Mouse (Mus musculus): ENCODE results near the gene Rmnd5b. TPM values are rescaled to one million over a fixed set of nuclear protein-coding genes. Genes with fewer than 3 reads are reported as not detected.
"Not testable (repeated sequence)": the region's sequence is repeated elsewhere in the genome, so short reads cannot be mapped to it uniquely, and the experiment has no call there.

The Rmnd5b gene
- polyA plus RNA-seq, 1 experiment from 2014 or later = 47.8 TPM

DNA sequence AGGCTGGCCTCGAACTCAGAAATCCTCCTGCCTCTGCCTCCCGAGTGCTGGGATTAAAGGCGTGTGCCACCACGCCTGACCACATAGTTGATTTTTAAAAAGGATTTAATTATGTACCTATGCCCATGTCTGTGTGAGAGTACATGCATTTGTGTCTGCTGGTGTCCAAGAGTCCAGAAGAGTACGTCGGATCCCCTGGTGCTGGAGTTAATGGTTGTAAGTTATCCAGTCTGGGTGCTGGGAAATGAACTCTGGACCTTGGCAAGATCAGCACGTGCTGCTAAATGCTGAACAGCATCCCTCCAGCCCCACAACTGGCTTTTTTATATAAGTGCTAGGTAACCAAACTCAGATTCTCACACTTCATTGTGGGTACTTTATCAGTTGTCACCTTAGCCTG lies 35.1 kb upstream of the Rmnd5b start:
- Histone ChIP-seq H3K27ac (ENCODE audit: low read depth, low read length) (no peak overlapping the region), H3K4me3 (ENCODE audit: low read depth, low read length) (no peak overlapping the region), H3K36me3 (ENCODE audit: control insufficient read depth, insufficient read depth, low read length) (no peaks in the 10 kb centered on the region), H3K4me2 (no peak overlapping the region), H3K27me3 (replicated peaks; ENCODE audit: control insufficient read depth, insufficient read depth, low read length) (no peaks in the 10 kb centered on the region), H3K4me1 (replicated peaks; ENCODE audit: control insufficient read depth, insufficient read depth, low read length) (no peaks in the 10 kb centered on the region), H3K9me3 (ENCODE audit: control insufficient read depth, low read length) (no peaks in the 10 kb centered on the region), H3K9ac (ENCODE audit: low read depth, low read length) (no peak overlapping the region)
- DNase-seq (ENCODE audit: low spot score) = no peak
- 90% methylated on average over 7 of the region's 7 CpGs for WGBS
- no peak for ATAC-seq (replicated peaks; ENCODE audit: low FRiP score)

DNA sequence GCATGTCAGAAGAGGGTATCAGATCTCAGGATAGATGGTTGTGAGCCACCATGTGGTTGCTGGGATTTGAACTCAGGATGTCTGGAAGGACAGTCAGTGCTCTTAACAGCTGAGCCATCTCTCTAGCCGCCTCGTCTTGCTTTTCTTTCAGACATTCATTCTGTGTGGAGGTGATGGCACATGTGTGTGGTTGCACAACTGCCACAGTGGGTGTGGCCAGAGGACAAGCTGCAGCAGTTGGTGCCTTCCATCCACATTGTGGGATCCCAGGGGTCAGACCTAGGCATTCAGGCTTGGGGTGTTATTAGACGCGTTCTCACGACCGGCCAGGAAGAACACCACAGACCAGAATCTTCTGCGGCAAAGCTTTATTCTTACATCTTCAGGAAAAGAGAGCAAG lies 29.1 kb upstream of the Rmnd5b start:
- 92% methylated on average over 7 of the region's 7 CpGs for WGBS
- not testable (repeated sequence) for H3K4me1 ChIP-seq (replicated peaks; ENCODE audit: control insufficient read depth, insufficient read depth, low read length); ATAC-seq (replicated peaks; ENCODE audit: low FRiP score); H3K27ac ChIP-seq (ENCODE audit: low read depth, low read length); H3K36me3 ChIP-seq (ENCODE audit: control insufficient read depth, insufficient read depth, low read length); DNase-seq (ENCODE audit: low spot score); H3K9ac ChIP-seq (ENCODE audit: low read depth, low read length); H3K9me3 ChIP-seq (ENCODE audit: control insufficient read depth, low read length); H3K4me3 ChIP-seq (ENCODE audit: low read depth, low read length); H3K4me2 ChIP-seq; H3K27me3 ChIP-seq (replicated peaks; ENCODE audit: control insufficient read depth, insufficient read depth, low read length)

DNA sequence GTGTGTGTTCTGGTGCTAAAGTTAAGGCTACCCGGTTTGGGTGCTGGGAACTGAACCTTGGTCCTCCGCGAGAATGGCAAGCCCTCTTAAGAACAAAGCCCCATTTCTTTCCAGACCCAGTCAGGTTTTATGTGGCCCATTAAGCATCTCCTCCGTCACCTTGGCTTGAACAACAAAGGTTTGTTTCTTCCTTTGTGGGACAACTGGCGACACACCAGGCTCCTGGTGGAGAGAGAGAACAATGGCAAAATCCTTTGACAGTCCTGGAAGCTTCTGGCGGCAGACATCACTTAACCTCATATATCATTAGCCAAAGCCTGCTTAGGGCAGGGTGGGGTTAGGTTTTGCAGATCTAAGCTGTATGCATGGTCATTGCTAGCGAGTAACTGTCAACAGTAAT lies 26.9 kb upstream of the Rmnd5b start:
- DNase-seq (ENCODE audit: low spot score) = no peak
- Histone ChIP-seq H3K9ac (ENCODE audit: low read depth, low read length) (no peak overlapping the region), H3K36me3 (ENCODE audit: control insufficient read depth, insufficient read depth, low read length) (no peaks in the 10 kb centered on the region), H3K27ac (ENCODE audit: low read depth, low read length) (no peak overlapping the region), H3K4me2 (no peak overlapping the region), H3K4me3 (ENCODE audit: low read depth, low read length) (no peak overlapping the region), H3K27me3 (replicated peaks; ENCODE audit: control insufficient read depth, insufficient read depth, low read length) (no peaks in the 10 kb centered on the region), H3K4me1 (replicated peaks; ENCODE audit: control insufficient read depth, insufficient read depth, low read length) (no peaks in the 10 kb centered on the region), H3K9me3 (ENCODE audit: control insufficient read depth, low read length) (no peaks in the 10 kb centered on the region)
- no peak for ATAC-seq (replicated peaks; ENCODE audit: low FRiP score)
- WGBS = 77% methylated on average over 7 of the region's 7 CpGs

DNA sequence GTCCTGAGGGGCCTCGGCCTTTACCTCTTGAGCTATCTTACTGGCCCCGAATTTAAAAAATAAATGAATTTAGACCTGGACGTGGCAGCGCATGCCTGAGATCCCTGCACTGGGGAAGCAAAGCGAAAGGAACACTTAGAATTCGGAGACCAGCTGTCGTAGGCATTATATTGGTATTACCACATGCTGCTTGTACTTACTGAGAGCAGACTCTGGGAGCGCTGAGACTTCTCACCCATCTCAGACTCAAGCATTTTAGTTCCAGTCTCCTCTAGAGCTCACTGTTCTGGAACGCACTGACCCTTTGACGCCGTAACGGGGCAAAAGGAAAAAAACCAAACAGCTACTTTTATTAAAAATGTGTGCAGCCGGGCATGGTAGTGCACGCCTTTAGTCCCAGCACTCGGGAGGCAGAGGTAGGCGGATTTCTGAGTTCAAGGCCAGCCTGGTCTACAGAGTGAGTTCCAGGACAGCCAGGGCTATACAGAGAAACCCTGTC lies 26.2 kb upstream of the Rmnd5b start:
- Histone ChIP-seq H3K4me3 (ENCODE audit: low read depth, low read length) (no peak overlapping the region), H3K9ac (ENCODE audit: low read depth, low read length) (no peak overlapping the region), H3K27me3 (replicated peaks; ENCODE audit: control insufficient read depth, insufficient read depth, low read length) (no peaks in the 10 kb centered on the region), H3K4me1 (replicated peaks; ENCODE audit: control insufficient read depth, insufficient read depth, low read length) (no peaks in the 10 kb centered on the region), H3K27ac (ENCODE audit: low read depth, low read length) (no peak overlapping the region), H3K9me3 (ENCODE audit: control insufficient read depth, low read length) (no peaks in the 10 kb centered on the region), H3K36me3 (ENCODE audit: control insufficient read depth, insufficient read depth, low read length) (no peaks in the 10 kb centered on the region), H3K4me2 (no peak overlapping the region)
- 85% methylated on average over 16 of the region's 16 CpGs for WGBS
- no peak for ATAC-seq (replicated peaks; ENCODE audit: low FRiP score)
- no peak for DNase-seq (ENCODE audit: low spot score)

DNA sequence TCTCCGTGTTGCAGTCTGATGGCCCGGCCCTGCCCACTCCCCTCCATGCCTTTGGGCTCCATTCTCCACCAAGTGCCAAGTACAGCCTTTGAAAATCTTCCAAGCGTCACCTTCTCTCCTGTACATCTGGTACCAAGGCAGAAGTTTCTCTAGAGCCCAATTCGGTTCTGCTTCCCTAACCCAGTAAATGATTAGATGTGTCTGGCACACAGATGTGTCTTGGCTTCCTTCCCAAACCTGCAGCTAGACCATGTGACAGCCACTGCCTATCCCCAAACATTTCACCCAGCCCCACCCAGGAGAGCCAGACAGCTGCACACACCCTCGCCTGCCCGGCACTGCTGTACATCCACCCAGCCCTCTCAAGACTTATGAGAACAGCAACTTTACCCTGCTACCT lies 23.0 kb upstream of the Rmnd5b start:
- ATAC-seq (replicated peaks; ENCODE audit: low FRiP score) = no peak
- Histone ChIP-seq H3K27me3 (replicated peaks; ENCODE audit: control insufficient read depth, insufficient read depth, low read length) (no peaks in the 10 kb centered on the region), H3K4me2 (no peak overlapping the region), H3K4me1 (replicated peaks; ENCODE audit: control insufficient read depth, insufficient read depth, low read length) (no peaks in the 10 kb centered on the region), H3K27ac (ENCODE audit: low read depth, low read length) (no peak overlapping the region), H3K4me3 (ENCODE audit: low read depth, low read length) (no peak overlapping the region), H3K9me3 (ENCODE audit: control insufficient read depth, low read length) (no peaks in the 10 kb centered on the region), H3K36me3 (ENCODE audit: control insufficient read depth, insufficient read depth, low read length) (no peaks in the 10 kb centered on the region), H3K9ac (ENCODE audit: low read depth, low read length) (no peak overlapping the region)
- DNase-seq (ENCODE audit: low spot score) = no peak
- 66% methylated on average over 6 of the region's 6 CpGs for WGBS

DNA sequence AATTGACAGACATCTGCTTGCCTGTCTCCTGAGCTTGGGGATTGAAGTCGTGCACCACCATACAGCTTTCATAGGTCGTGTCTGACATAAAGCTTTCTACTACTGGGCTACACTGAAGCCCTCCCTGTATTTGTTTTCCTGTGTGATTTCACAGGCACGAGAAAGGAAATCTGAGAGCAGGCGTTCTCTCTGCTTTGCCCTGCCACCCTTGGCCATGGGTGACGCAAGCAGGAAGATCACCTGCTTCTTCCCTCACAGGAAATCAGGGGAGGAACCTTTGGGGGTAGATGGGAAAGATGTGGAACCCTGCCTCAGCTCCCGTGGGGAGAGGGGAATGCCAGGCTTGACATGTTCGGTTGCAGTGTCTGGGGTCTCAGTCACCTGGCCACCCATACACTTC lies 22.6 kb upstream of the Rmnd5b start:
- Histone ChIP-seq H3K4me2 (no peak overlapping the region), H3K9ac (ENCODE audit: low read depth, low read length) (no peak overlapping the region), H3K27ac (ENCODE audit: low read depth, low read length) (no peak overlapping the region), H3K9me3 (ENCODE audit: control insufficient read depth, low read length) (no peaks in the 10 kb centered on the region), H3K36me3 (ENCODE audit: control insufficient read depth, insufficient read depth, low read length) (no peaks in the 10 kb centered on the region), H3K27me3 (replicated peaks; ENCODE audit: control insufficient read depth, insufficient read depth, low read length) (no peaks in the 10 kb centered on the region), H3K4me1 (replicated peaks; ENCODE audit: control insufficient read depth, insufficient read depth, low read length) (no peaks in the 10 kb centered on the region), H3K4me3 (ENCODE audit: low read depth, low read length) (no peak overlapping the region)
- 59% methylated on average over 7 of the region's 7 CpGs for WGBS
- no peak for DNase-seq (ENCODE audit: low spot score)
- no peak for ATAC-seq (replicated peaks; ENCODE audit: low FRiP score)

DNA sequence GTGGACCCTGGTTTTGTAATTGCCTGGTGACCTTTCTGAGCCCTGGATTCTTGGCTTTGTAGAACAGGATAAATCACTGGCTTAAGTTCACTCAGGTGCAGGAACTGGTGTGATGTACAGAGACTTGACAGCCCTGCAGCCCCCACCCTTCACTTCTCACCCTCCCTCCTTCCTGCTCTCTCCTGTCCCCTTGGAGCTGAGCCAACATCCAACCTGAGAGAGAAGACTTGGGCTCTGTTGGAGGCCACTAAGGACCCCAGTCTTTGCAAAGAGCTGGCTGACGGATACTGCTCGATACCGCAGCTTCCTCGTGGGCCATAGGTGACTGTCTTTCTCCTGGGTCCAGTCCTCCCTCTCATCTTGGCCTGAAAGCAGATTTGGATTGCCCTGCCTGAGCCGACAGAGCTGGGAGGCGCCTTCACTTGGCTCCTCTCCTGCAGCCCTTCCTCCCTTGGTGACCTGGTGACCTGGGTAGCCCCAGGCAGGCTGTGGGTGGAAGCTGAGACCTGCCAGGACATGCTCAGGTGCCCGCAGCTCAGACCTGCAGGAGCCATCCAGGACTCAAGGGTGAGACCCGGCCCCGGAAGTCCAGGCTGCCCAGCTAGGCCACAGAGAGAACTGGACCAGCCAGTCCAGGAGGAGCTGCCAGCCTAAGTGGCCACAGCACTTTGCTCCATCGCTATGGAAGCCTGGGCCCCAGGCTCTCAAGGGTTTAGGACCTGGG lies 21.3 kb upstream of the Rmnd5b start:
- H3K4me3 ChIP-seq (ENCODE audit: low read depth, low read length) = no peak overlapping the region
- no peaks in the 10 kb centered on the region for H3K27me3 ChIP-seq (replicated peaks; ENCODE audit: control insufficient read depth, insufficient read depth, low read length)
- no peak overlapping the region for H3K9ac ChIP-seq (ENCODE audit: low read depth, low read length)
- no peaks in the 10 kb centered on the region for H3K4me1 ChIP-seq (replicated peaks; ENCODE audit: control insufficient read depth, insufficient read depth, low read length)
- no peak for DNase-seq (ENCODE audit: low spot score)
- WGBS = 78% methylated on average over 10 of the region's 10 CpGs
- H3K27ac ChIP-seq (ENCODE audit: low read depth, low read length) = no peak overlapping the region
- no peaks in the 10 kb centered on the region for H3K9me3 ChIP-seq (ENCODE audit: control insufficient read depth, low read length)
- no peak overlapping the region for H3K4me2 ChIP-seq
- ATAC-seq (replicated peaks; ENCODE audit: low FRiP score) = no peak
- H3K36me3 ChIP-seq (ENCODE audit: control insufficient read depth, insufficient read depth, low read length) = no peaks in the 10 kb centered on the region

DNA sequence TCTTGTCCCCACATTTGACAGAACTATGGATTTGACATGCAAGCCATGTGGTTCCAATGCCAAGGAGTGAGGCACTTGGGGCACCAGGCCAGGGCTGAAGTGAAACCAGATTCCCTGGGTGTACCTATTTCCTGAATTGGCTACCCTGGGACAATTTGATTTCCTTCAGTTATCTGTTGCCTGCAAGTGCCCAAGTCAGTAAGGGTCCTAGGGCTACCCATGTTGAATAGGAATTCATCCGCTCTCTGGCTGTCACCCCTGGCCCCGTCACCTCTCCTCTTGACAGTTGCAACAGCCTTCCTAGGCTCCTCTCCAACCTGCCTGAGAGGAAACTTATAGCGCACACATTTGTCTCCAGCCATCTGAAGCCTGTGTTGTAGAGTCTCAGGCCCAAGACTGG lies 19.2 kb upstream of the Rmnd5b start:
- Histone ChIP-seq H3K9ac (ENCODE audit: low read depth, low read length) (no peak overlapping the region), H3K27me3 (replicated peaks; ENCODE audit: control insufficient read depth, insufficient read depth, low read length) (peaks cover 5% of the 10 kb centered on the region), H3K36me3 (ENCODE audit: control insufficient read depth, insufficient read depth, low read length) (no peaks in the 10 kb centered on the region), H3K4me2 (no peak overlapping the region), H3K4me3 (ENCODE audit: low read depth, low read length) (no peak overlapping the region), H3K4me1 (replicated peaks; ENCODE audit: control insufficient read depth, insufficient read depth, low read length) (peaks cover 5% of the 10 kb centered on the region), H3K9me3 (ENCODE audit: control insufficient read depth, low read length) (no peaks in the 10 kb centered on the region), H3K27ac (ENCODE audit: low read depth, low read length) (no peak overlapping the region)
- 88% methylated on average over 3 of the region's 3 CpGs for WGBS
- ATAC-seq (replicated peaks; ENCODE audit: low FRiP score) (no peak), DNase-seq (ENCODE audit: low spot score) (no peak)

DNA sequence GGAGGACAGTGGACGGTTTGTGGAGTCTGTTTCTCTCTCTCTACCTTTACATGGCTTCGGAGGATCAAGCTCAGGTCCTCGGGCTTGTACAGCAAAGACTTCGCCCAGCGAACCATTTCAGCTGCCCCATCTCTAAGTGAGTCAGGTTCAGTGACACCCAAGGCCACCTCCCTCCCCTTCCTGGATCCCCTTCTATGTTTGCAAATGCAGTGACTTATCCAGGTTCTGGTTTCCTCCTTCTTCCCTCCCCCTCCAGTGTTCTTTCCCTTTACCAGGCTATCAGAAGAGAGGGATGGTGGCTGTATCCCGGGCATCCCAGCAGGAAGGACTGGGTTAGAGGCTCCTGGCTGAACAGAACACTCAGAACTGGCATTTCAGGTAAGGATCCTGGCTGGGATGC lies 18.0 kb upstream of the Rmnd5b start:
- ATAC-seq (replicated peaks; ENCODE audit: low FRiP score) = no peak
- H3K9ac ChIP-seq (ENCODE audit: low read depth, low read length) = no peak overlapping the region
- peaks cover 7% of the 10 kb centered on the region for H3K4me1 ChIP-seq (replicated peaks; ENCODE audit: control insufficient read depth, insufficient read depth, low read length)
- H3K4me3 ChIP-seq (ENCODE audit: low read depth, low read length) = no peak overlapping the region
- no peaks in the 10 kb centered on the region for H3K9me3 ChIP-seq (ENCODE audit: control insufficient read depth, low read length)
- DNase-seq (ENCODE audit: low spot score) = no peak
- H3K27me3 ChIP-seq (replicated peaks; ENCODE audit: control insufficient read depth, insufficient read depth, low read length) = peaks cover 16% of the 10 kb centered on the region
- no peaks in the 10 kb centered on the region for H3K36me3 ChIP-seq (ENCODE audit: control insufficient read depth, insufficient read depth, low read length)
- 75% methylated on average over 6 of the region's 6 CpGs for WGBS
- H3K27ac ChIP-seq (ENCODE audit: low read depth, low read length) = no peak overlapping the region
- H3K4me2 ChIP-seq = no peak overlapping the region
